Mouse (Mus musculus) lung, adult 2 months (tissue): ENCODE measurements around the gene Cep55.

Source experiments
- CTCF ChIP-seq: fragments of 200-500 bp; IDR thresholded peaks from 2 replicates; pipeline ENCODE4 v1.5.1; 2011; ENCODE audit warnings: mild to moderate bottlenecking, low read length, control low read depth; ENCODE audit not compliant: insufficient read depth
- POLR2A ChIP-seq: fragments of 200-500 bp; IDR thresholded peaks from 2 replicates; pipeline ENCODE4 v1.6.1; 2011; ENCODE audit warnings: low read depth, mild to moderate bottlenecking, control low read depth, low read length, borderline replicate concordance; ENCODE audit errors: extremely low read depth

DNA sequence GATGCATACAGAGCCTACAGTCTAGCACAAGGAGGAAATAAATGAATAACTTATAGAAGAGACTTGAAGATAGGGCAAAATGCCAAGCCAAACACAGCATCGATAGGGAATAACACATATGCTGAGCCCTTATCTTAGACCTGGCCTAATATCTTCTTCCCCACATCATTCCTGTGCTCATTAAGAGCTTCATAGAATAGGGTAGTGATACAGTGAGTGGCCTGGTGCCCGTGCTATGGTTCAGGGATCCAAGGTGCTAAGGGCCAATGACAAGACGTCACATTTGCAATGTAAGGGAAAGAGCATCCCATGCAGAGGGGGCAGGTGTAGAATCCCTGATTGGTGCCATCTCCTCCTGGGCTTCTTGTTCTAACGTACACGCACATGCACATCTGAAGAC is 40.4 kb upstream of the Cep55 start:
- no peak for TF ChIP-seq CTCF
- TF ChIP-seq POLR2A, result no peak
